Mouse (Mus musculus): ENCODE data around the gene Hdgfl3.

Hdgfl3 gene

GRCm38 (mm10) chr7:81899361-81899760 lies 34.9 kb downstream of the Hdgfl3 start:
- DNase-seq (ENCODE audit: low spot score), result no peak

DNA sequence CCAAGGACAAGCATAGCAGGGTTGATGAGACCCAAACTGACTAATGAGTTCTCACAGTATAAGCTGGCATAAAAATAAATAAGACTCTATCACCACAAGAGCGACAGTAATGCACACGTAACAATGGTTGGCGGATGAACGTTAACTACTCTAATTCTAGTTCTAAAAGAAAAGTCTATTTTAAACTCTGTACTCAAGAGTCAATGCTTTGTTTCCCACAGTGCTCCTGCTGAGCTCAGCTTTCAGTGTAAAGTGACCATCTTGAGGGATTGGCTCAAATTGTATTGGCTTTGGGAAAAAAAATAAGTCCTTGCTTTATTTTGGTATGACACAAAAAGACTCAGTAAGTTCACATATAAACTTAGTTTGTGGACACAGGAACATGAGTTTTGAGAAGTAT lies 49.1 kb downstream of the Hdgfl3 start:
- DNase-seq (ENCODE audit: low spot score), result no peak

DNA sequence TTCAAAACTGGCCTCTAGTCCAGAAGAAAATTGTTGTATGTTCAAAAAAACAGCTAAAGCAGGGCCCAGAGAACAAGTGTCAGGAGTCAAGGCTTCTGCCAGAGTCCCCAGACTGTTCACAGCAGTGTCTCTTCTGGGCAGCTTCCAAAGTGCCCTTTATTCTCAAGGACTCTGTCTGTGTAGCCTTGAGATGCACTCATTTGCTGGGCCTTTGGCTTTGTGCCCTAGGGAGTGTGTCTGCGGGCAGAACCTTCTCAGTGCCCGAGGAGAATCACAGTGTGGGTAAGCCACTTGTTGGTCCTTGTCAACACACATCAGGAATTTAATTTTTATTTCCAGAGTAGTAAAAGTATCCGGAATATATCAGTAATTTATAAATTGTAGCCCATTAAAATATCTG lies 52.7 kb downstream of the Hdgfl3 start:
- DNase-seq (ENCODE audit: low spot score), result no peak

- DNase-seq (ENCODE audit: low spot score), result no peak
These were observed 53.5 kb downstream of the Hdgfl3 start for GRCm38 (mm10) chr7:81880797-81881196.

DNA sequence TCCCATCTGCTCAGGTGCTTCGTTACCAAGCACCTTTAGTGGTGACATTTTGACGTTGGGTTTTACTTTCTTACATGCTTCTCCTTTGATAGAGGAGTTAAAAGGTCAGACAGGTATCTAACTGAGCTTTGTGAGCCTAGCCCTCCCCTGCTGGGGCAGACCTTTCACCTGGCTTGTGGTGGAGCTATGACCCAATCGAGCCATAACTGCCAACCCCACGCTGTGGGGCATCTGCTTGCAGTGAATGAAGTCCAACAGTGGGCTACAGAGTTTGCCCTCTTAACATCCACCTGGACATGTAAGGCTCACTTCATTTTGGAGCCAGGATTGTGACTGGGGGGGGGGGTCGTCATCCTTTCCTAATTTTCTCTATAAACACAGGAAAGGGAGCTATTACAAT lies 54.0 kb downstream of the Hdgfl3 start:
- DNase-seq (ENCODE audit: low spot score), result no peak

DNA sequence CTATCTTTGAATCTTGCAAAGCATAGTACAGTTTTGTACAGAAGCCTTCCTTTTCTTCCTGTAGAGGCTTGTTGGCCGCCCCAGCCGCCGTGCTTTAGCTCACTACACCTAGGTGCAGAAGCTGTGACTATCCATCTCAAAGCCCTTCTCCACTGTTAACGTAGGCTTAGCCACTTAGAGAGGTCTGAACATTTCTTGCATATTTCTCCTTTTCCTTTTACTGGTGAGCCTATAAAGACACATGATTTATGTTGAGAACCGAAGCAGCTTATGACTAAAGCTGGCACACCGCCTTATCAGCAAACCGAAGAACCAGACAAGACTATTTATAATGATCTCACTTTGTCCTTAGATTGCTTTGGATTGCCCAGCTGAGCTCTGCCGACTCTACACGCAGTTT lies 58.9 kb downstream of the Hdgfl3 start:
- DNase-seq (ENCODE audit: low spot score), result no peak

- no peak for DNase-seq (ENCODE audit: low spot score)
These were observed 59.6 kb downstream of the Hdgfl3 start for GRCm38 (mm10) chr7:81874636-81875035.

- DNase-seq (ENCODE audit: low spot score), result no peak
These were observed 60.5 kb downstream of the Hdgfl3 start for GRCm38 (mm10) chr7:81873807-81874206.

GRCm38 (mm10) chr7:81872493-81873013 lies 61.7 kb downstream of the Hdgfl3 start:
- no peak for DNase-seq (ENCODE audit: low spot score)

- DNase-seq (ENCODE audit: low spot score), result peak; percentile 35
These were observed 66.1 kb downstream of the Hdgfl3 start for GRCm38 (mm10) chr7:81868158-81868557.

DNA sequence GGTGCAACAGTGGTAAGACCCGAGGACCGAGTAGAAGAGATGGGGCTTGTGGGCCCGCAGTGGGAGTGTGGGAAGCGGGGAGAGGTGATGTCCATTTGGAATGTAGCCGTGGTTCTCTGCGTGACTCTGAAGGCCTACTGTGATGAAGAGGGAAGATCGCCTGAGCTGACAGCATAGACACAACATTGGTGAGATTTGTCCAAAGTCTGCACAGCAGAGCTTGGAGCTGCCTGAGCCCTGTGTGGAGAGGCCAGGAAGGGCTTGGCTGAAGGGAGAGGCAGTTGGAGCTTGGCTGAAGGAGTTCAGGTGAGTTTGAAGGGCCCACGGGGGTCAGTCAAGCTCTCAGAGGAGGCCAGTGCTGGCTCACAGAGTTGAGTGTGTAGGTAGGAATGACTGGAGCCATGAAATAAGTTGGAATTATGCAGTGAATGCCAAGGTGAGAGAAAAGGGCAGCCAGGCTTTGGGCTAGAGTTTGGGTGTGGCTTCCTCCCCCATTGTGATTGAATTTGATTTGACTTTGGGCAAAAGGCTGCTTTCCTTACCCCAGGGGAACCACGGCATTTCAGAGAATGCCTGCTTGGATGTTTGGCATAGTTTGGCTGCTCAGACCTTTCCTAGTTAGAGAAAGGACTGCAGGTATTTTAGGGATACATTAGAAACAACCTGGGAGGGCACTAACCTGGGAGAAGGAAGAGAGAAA lies 66.9 kb downstream of the Hdgfl3 start:
- no peak for DNase-seq (ENCODE audit: low spot score)

- DNase-seq (ENCODE audit: low spot score), result no peak
These were observed 68.3 kb downstream of the Hdgfl3 start for GRCm38 (mm10) chr7:81865937-81866336.

DNA sequence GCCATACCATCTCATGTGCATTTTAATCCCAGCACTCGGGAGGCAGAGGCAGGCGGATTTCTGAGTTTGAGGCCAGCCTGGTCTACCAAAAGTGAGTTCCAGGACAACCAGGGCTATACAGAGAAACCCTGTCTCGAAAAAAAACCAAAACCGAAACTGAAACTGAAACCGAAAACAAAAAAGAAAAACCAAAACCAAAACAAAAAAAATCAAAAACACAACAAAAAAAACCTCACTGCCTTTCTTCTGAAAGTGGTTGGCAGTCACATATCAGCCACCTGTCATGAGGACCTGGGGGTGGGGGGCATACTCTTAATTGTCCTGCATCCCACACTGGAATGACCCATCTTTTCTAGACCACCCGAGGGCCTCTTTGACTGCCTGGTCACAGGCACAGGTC lies 69.7 kb downstream of the Hdgfl3 start:
- no peak for DNase-seq (ENCODE audit: low spot score)

DNA sequence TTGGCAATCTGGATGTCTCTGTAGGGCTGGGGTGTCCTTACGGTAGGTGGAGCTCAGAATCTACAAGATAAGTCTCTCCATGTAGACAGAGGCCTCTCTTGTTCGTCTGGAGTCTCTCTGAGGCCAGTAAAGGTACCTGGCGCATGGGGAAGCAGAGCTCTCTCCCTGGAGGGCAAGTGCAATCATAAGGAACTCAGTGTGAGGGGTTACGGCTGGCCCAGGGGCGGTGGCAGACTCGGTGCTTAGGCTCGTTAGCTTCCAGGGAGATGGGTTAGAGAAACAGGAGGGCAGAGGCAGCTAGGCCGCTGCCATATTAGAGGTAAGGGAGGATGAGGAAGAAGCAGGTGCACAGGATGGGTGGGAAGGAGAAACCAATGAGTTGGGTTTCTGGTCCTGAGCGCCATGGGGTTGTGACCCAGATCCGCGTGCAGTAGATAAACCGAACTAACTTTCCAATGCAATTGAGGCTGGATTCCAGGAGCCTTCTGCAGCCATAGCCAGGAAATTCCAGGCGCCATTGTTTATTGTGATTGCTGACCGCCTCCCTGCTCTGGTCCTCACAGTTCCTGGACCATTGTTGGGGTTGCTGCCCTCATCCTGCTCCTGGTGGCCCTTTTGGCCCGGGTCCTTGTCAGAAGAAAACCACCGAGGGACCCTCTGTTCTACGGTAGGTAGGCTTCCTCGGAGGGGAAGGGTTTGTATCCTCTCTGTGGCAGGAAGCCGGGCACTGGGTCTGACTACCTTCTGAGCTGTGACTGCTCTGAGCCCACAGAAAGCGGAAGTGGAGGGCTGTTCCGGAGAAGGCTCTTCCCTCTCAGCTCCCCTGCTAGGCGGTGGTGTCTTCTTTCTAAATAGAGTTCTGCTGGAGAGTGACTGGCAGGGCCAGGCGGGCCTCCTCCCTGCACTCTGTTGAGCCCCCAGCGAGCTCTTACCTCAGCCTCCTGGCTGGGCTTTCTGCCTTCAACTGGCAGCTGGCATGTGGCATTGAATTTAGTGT lies 71.4 kb downstream of the Hdgfl3 start:
- no peak for DNase-seq (ENCODE audit: low spot score)

DNA sequence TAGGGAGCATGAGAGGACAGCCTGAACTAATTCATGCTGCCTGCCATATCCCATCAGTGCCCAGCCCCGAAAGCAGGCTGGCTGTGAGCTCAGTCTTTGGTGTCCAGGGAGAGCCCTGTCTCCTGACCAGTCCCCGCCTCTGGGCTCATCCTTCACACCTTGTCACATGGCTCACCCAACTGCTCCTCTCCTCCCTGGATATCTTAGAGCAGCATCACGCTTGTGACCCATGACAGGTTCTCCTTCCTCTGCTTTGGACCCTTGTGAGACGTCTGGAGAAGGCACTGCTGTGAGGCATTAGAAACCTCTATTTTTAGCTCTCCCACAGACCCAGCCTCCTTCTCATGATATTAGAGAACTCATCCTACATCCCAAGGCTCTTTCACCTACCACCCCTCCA lies 72.4 kb downstream of the Hdgfl3 start:
- no peak for DNase-seq (ENCODE audit: low spot score)

DNA sequence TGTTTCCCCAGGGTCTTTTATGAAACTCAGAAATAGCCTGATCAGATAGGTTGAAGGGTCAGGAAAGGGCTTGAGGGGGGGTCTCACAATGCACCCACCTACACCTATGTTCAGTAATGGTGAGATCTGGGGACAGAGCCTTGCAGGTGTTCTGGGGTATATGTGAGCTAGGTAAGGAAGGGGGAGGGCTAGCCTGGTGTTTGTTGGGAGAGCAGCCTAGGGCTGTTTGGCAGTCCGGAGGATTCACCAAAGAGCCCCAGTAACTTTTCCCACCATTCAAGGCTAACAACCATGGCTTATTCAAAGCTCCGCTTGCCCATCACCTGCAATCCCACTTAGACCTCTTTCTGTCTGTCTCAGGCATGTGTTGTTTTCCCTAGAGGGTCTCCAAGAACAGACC lies 72.8 kb downstream of the Hdgfl3 start:
- DNase-seq (ENCODE audit: low spot score), result no peak

GRCm38 (mm10) chr7:81860996-81861395 lies 73.3 kb downstream of the Hdgfl3 start:
- no peak for DNase-seq (ENCODE audit: low spot score)

GRCm38 (mm10) chr7:81860071-81860470 lies 74.2 kb downstream of the Hdgfl3 start:
- no peak for DNase-seq (ENCODE audit: low spot score)

GRCm38 (mm10) chr7:81858968-81859721 lies 75.1 kb downstream of the Hdgfl3 start, which contains the start of gene Tm6sf1:
Gene Tm6sf1, plus strand, starts transcription at chr7:81859001.
- no peak for DNase-seq (ENCODE audit: low spot score)

DNA sequence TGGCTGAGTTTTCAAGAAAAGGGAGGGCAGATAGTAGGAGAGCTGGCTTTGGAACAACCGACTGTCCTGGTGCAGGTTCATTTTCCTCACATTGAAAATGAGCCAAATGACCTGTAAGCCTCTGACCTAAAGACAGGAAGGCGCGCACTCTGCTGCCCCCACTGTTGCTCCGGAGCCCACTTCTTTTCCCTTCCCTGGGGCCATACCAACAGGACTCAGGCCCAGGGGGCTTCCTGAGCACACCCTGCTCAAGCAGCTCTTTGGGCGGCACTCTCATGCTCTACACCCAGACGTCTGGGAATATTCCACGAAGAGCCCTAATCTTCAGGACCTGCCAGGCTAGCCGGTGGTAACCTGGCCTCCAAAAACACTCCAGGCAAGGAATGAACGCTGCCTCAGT lies 76.0 kb downstream of the Hdgfl3 start:
- DNase-seq (ENCODE audit: low spot score), result no peak

- DNase-seq (ENCODE audit: low spot score), result no peak
These were observed 78.1 kb downstream of the Hdgfl3 start for GRCm38 (mm10) chr7:81856221-81856620.

DNA sequence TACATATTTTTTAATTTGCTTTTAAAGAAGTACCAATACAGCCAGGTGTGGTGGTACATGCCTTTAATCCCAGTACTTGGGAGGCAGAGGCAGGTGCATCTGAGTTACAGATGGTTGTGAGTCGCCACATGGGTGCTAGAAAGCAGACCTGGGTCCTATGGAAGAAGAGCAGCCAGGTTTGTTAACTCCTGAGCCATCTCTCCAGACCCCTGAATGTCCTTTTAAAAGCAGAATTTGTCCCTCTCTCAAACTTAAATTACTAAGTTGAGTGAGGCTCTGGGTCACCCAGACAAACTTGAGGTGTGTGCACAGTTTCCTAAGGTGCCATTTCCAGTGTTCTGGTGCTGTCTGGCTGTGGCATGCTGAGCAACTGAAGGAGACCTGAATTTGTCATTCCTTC lies 78.6 kb downstream of the Hdgfl3 start, which contains the start of gene Gm10160:
Gm10160 (minus strand) TSS at position 101 of the 400 bp plus-strand sequence.
- no peak for DNase-seq (ENCODE audit: low spot score)
